Mouse (Mus musculus) 3T3-L1 (cell line): Measurements from ENCODE around the gene Gm28047.

ENCODE experiments used
- DNase-seq: peaks from one replicate; pipeline ENCODE4 v3.0.0-alpha.2; 2015; ENCODE audit warnings: low read depth, low spot score

The Gm28047 gene

GRCm38 (mm10) chr15:102516728-102517404, 108.0 kb downstream of the Gm28047 start, which contains the start of gene Map3k12:
Gene Map3k12 (minus strand): TSS chr15:102517064.
- peak; percentile 86 for DNase-seq

DNA sequence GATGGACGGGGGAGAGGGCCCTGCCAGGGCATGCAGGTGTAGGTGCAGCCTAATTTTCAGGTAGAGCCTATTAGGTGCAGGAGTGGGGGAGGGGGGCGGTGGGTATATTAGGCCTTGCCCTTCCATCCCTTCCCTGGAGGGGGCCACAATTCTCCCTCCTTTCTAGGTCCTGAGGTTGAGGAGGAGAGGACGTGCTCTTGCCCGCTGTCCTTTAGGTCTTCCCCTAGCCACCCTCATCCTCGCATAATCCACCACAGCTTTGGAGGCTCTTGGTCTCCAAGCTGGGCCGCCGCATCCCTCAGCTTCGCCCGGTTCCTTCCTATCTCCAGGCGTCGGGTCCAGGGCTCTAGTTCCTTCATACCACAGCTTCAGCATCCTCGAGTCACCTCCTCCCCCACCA, 108.6 kb downstream of the Gm28047 start:
- peak; percentile 70 for DNase-seq

DNA sequence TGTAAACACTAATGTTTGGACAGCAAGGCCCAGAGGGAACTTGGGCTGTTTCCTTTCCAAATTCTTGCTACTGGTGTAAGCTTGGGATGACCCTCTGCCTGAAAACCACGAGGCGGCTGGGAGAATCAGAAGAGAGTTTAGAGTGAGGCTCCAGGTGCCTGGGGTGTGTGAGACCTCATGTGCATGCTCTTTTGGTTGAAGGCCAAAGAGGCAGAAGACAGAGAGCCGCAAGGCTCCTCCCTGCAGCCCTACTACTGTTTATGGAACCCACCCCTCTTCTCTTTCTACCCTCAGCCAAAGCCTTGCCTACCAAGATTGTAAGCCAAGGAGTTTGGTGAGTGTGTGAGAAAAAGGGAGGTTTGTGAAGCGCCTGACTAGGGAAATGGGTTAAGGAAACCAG, 109.1 kb downstream of the Gm28047 start:
- no peak for DNase-seq

DNA sequence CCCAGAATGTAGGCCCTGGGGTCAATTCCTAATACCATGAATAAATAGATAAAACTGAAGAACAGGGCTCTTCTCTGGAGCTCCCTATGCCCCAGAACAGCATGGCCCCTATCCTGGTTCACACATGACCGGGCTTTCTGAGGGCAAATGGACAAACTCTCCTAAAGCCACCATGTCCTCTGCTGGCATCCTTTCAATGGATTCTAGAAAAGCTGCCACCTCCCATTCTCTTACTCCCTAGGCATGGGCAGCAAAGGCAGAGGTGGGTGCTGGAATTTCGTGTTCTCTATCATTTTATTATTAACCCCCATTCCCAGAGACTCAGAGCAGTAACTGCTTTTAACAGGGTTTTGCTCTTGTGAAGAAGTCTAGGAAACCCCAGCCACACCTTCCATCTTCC, 109.6 kb downstream of the Gm28047 start:
- no peak for DNase-seq

GRCm38 (mm10) chr15:102513004-102513403, 111.9 kb downstream of the Gm28047 start:
- DNase-seq: no peak

DNA sequence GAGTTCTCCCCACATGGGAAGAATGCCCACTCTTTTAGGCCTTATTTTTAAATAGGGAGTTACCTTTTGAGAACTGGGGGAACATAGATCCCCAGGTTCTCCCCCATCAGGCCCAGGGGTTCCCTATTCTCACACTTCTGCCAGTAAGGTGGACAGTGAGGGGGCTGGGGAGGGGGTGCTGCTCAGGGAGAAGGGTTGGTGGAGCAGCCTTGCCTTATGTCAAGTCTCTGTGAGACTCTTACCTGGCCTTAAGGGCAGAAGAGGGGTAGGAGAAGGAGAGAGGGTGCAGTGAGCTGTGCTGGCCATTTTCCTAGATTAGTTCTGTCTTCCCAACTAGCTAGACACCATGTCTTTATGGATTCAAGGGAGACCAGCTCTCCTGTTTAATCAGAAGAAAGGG, 112.4 kb downstream of the Gm28047 start:
- DNase-seq: no peak

DNA sequence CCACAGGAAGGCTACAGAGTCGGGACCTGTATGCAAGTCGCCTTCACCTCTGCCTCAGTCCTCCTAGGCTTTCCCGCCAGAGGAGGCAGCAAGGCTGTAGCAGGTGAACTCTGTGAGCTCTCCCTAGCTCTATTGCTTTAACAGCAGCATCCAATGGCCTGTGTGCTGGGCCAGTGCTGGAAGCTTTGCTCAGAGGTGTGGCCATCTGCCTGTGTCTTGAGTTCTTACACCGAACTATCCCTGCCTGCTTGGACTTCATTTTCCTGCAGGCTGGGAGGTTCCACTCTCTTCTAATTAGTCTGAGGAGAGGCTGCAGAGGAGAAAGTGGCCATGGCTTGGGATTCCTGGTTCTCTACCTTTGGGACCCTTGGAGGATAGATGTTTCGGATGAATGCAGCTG, 112.9 kb downstream of the Gm28047 start:
- DNase-seq: no peak

- DNase-seq: no peak
Observed at GRCm38 (mm10) chr15:102511285-102511833, 113.5 kb downstream of the Gm28047 start.

DNA sequence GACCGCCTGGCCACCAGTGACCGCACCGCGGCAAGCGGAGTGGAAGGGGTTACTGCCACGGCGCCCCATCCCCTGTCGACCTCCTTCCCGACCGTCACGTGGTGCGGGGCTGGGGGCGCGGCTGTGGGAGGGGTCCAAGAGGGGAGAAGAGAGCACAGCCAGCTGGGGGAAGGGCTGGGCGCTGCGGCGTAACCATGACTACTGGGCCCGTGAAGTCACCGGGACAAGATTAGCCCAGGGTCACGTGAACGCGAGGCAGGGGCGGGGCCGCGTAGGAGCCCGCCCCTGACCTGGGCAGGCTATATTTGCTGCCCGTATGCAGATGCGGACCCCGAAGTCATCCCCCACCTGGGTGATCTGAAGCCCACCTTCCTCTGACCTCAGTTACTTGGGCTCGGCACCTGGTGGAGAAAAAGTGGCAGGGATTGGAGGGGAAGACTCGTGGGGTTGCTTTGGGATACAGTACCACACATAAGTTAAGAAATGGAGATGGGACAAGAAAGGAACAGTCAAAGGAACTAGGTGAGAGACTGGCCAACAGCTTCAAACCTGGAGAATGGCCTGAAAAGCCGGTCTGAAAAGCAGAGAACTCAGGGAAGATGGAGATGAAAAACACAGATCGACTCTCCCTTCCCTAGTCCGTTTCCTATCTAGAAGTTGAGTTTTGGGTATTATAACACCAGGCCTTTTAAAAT, 114.1 kb downstream of the Gm28047 start:
- DNase-seq: no peak

DNA sequence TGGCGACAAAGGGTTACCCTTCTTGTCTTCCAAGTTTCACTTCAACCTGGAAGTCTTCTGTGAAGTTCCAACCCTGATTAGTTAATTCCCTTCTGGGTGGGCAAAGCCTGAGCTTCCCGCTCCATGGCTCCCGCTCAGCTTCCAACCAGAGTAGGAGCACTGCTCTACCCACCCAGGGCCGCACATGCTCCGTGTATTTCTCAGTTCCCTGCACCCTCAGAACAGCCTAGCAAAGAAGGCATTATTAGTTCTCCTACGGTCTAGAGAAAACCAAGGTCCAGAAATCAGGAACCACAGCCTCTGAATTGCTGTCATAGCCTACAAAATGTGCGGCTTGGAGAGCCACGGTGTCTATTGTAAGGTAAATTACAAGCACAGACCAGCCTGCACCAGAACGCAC, 114.8 kb downstream of the Gm28047 start:
- no peak for DNase-seq

DNA sequence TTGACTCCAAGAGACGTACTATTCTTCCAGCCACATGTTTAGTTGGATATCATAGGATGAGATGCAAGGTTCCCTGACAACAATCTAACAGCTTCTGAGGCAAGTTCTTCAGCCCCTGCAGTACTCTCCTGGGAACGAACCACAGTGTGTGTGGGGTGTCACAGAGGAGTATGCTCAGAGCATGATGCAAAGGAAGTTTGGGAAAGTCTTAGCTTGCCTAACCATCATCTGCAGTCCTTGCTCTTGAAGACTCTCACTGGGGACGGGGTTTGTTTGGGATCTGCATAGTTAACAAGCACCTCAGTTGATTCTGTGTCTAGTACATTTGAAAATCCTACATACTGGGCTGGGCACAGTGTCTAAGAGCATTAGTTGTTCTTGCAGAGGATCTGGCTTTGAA, 116.5 kb downstream of the Gm28047 start:
- DNase-seq: no peak

- no peak for DNase-seq
Observed at GRCm38 (mm10) chr15:102507561-102507960, 117.3 kb downstream of the Gm28047 start.

DNA sequence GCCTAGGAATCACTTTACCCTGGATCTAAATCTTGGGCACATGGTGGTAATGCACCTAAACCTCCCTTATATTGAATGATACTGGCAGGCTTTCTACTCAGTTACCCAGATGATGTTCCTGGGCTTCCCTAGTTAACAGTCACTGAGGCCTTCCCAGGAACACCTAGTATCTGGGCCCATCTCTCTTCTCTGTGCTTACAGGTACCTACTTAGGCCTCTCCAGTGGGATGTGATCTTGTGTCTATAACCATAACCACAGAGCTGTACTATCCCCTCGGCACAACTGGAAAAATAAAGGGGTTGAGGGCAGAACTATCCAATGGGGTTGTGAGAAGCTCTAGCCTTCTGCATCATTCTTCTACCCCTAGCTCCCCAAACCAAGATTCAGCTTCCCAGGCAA, 118.0 kb downstream of the Gm28047 start:
- no peak for DNase-seq

DNA sequence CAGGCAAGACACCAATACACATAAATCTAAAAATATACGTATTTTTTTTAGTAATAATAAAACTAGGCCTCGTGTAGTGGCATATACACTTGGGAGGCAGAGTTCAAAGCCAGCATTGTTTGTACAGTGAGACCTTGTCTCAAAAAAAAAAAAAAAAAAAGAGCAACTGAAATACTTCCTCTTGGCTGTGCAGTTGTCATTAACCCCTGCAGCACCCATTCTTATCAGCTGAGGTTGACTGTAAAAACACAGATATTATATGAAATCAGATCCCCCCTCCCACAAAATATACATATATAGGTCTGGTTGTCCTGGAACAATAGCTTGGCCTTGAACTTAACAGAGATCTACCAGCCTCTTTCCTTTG, 118.4 kb downstream of the Gm28047 start:
- DNase-seq: no peak

DNA sequence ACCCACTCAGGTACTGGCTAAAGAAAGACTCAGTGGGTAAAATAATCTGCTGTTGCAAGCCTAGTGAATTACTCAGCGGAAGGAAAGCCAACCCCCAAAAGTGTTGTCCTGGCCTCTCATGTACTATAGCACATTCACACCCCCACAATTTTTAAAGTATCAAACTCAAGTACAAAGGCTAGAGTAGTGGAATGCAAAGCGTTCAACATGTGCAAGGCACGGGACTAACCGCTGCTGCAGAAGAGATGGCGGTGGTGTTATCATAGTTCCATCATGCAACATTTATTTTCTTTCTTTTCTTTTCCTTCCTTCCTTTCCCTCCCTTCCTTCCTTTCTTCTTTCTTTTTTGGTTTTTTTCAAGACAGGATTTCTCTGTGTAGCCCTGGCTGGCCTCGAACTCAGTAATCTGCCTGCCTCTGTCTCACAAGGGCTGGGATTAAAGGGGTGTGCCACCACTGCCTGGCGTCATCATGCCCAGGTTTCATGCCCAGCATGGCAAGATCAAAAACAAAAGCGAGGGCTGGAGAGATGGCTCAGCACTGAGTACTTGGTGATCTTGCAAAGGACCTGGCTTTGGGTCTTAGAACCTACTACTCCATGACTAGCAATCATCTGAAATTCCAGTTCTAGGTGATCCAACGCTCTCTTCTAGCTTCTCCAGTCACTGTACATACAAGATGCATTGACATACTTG, 119.0 kb downstream of the Gm28047 start:
- no peak for DNase-seq

DNA sequence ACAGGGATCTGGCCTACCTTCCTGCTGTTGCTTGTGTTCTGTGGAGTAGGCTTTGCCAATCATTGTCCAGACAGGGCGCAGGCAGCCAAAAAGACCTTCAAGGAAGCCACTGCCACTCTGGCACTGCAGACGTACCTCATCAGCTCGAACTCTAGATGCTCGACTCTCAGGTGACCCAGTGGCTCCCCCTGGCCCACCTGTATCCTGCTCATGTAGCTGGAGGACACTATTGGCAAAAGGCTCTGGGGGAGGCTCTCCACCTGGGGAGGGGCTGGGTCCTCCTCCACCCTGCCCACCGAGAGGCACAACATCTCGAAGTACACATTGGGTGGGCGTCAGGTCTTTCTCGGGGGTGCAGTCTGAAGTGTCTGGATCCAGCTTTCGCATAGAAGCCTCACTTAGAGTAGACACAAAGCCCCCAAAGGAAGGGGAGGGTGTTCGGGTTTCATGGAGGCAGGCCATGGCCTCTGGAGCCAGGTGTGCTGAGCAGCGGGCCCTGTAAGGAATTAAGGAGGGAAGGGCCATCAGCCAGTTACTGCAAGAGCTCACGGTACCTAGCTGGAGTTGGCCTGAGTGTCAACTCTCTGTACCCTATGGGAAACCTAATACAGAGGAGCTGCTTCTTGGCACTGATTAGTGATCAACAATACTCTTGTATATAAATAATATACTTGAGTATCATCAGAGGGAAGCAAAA, 119.6 kb downstream of the Gm28047 start:
- no peak for DNase-seq

DNA sequence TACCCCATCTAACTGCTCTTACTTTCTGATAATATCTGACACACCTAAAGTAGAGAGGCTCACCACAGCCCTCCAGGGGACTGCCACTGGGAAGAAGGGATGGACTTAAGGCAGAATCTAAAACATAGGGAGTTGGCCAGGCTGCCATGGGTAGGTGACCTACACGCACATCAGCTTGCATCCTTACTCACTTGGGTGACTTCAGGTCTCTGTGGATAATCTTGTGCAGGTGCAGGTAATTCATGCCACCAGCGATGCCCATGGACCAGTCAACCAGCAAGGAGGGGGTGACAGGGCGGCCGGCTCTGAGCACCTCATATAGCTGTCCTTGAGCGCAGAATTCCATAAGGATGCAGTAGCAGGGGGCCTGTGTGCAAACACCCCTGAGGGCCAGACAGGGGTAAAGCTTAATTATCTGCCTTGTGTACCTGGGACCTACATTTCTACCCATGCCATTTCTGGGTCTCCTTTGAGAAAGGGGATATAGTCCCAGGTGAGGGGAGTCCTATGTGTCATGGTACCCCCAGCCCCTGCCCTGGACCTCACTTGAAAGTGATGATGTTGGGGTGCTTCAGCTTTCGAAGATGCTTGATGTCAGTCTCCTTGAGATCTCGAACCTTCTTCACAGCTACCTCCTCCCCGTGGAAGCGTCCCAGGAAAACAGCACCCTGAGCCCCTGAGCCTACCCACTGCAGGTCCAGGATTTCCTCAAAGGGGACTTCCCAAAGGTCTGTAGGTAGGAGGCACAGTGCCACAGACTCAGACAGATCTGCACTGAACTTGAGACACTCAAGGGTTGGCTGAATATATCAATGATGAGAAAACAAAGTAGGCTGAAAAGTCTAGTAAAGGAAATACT, 120.7 kb downstream of the Gm28047 start:
- no peak for DNase-seq

GRCm38 (mm10) chr15:102503447-102503846, 121.4 kb downstream of the Gm28047 start, which contains the start of gene Gm10337:
Gene Gm10337 (plus strand): TSS chr15:102503722.
- no peak for DNase-seq

GRCm38 (mm10) chr15:102502254-102502840, 122.5 kb downstream of the Gm28047 start:
- no peak for DNase-seq

GRCm38 (mm10) chr15:102501084-102501814, 123.6 kb downstream of the Gm28047 start:
- no peak for DNase-seq
